Mouse (Mus musculus): ENCODE results near the gene Stau1.

GRCm38 (mm10) chr2:167019396-167019795 lies 23.3 kb upstream of the Stau1 start:
- TF ChIP-seq CTCF (IDR thresholded peaks at IDR 0.05; ENCODE audit: extremely low read depth, insufficient read depth, insufficient read length, insufficient replicate concordance), result no peak
- TF ChIP-seq POLR2A (IDR thresholded peaks at IDR 0.05; ENCODE audit: low read depth, low read length), result no peak
